Mouse (Mus musculus) forebrain, embryonic 11.5 days (tissue): Measurements from ENCODE around the gene Hnf4a. TPM values are rescaled to one million over a fixed set of nuclear protein-coding genes. Genes with fewer than 3 reads are reported as not detected.

Experiments
- ATAC-seq: fragments of 200-750 bp; cut with Nextera tagmentation; replicated peaks from 2 replicates; pipeline ENCODE4 v1.8.0; 2017; ENCODE audit warnings: moderate TSS enrichment; ENCODE audit not compliant: low FRiP score
- DNase-seq: peaks from one replicate; pipeline ENCODE4 v3.0.0-alpha.2; 2017; ENCODE audit warnings: low spot score
- H3K27ac ChIP-seq: fragments of 300-500 bp; sonication (generic); 2 replicates; pipeline ENCODE4 v1.5.1; 2014; ENCODE audit warnings: low read depth, low read length
- H3K27me3 ChIP-seq: fragments of 300-500 bp; sonication (generic); 2 replicates; pipeline ENCODE4 v1.6.1; 2014; ENCODE audit warnings: mild to moderate bottlenecking, low read length, mixed read lengths; ENCODE audit not compliant: control insufficient read depth, insufficient read depth
- H3K36me3 ChIP-seq: fragments of 300-500 bp; sonication (generic); 2 replicates; pipeline ENCODE4 v1.6.1; 2014; ENCODE audit warnings: mild to moderate bottlenecking, low read length, moderate library complexity, mixed read lengths; ENCODE audit not compliant: control insufficient read depth, insufficient read depth
- H3K4me1 ChIP-seq: fragments of 300-500 bp; sonication (generic); replicated peaks from 2 replicates; pipeline ENCODE4 v1.6.1; 2014; ENCODE audit warnings: low read length, mixed read lengths; ENCODE audit not compliant: control insufficient read depth, insufficient read depth
- H3K4me2 ChIP-seq: fragments of 300-500 bp; sonication (generic); 2 replicates; pipeline ENCODE4 v1.6.1; 2014; ENCODE audit warnings: low read depth, mild to moderate bottlenecking, low read length, moderate library complexity, mixed read lengths; ENCODE audit not compliant: severe bottlenecking
- H3K4me3 ChIP-seq: fragments of 300-500 bp; sonication (generic); 2 replicates; pipeline ENCODE4 v1.5.1; 2014; ENCODE audit warnings: low read depth, low read length
- H3K9ac ChIP-seq: fragments of 300-500 bp; sonication (generic); 2 replicates; pipeline ENCODE4 v1.6.1; 2014; ENCODE audit warnings: low read length
- H3K9me3 ChIP-seq: fragments of 300-500 bp; sonication (generic); 2 replicates; pipeline ENCODE4 v1.6.1; 2016; ENCODE audit warnings: low read length, mixed read lengths; ENCODE audit not compliant: control insufficient read depth
- WGBS: fragments of 180-500 bp; shearing (Covaris S2); extraction: QIAGEN DNeasy Blood & Tissue Kit; methylation state at CpG from one replicate; pipeline ENCODE4 v1.1.7; 2014; 5-methylcytosine and 5-hydroxymethylcytosine counted together
- polyA plus RNA-seq: library from polyadenylated mRNA; unstranded; fragments of >200 nt; fragmentation: Nextera tagmentation; extraction: Ambion mirVana; gene quantifications from 2 replicates; pipeline ENCODE4 v1.2.1, GENCODE M21; 2014

Hnf4a gene
- polyA plus RNA-seq, 1 experiment from 2014 or later: not detected

DNA sequence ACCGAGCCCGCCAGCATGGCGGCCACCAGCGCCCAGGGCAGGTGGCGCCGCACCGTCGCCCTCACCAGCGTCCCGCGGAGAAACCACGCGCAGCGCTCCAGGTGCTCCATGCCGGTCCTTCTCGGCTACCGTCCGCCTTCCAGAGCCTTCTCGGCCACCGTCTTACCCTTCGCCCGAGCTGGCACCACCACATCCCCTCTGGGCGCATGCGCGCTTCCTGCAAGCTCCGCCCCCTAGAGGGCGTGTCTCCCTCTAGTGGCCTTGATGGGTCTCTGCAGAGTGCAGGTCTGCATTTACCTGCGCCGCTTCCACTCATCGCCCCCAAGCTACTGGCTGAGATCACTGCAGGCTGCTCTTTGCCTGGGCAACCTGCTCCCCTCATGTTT is 34.1 kb upstream of the Hnf4a start, which contains the start of gene Fitm2:
TSS of gene Fitm2 (minus strand) at position 164 of the 386 bp plus-strand sequence.
- H3K4me3 ChIP-seq: peak within 1 kb of the TSS; percentile 80
- DNase-seq (peak; percentile 99), ATAC-seq (peak; percentile 94)
- no peaks in the 10 kb centered on the region for H3K27me3 ChIP-seq
- H3K9ac ChIP-seq: peak within 1 kb of the TSS; percentile 84
- H3K9me3 ChIP-seq: no peaks in the 10 kb centered on the region
- H3K36me3 ChIP-seq: peaks cover 2% of the 10 kb centered on the region; the same call in 1 of the 2 replicates
- WGBS: under 1% methylated on average over 27 of the region's 30 CpGs
- H3K4me1 ChIP-seq: peaks cover 6% of the 10 kb centered on the region; the same call in 1 of the 2 replicates
- H3K4me2 ChIP-seq: peak within 1 kb of the TSS; percentile 83
- no peak within 1 kb of the TSS for H3K27ac ChIP-seq

GRCm38 (mm10) chr2:163480191-163480825 is 26.3 kb upstream of the Hnf4a start:
- Histone ChIP-seq H3K9me3 (no peaks in the 10 kb centered on the region), H3K9ac (no peak overlapping the region), H3K27ac (no peak overlapping the region), H3K4me3 (no peak overlapping the region), H3K27me3 (peaks cover 7% of the 10 kb centered on the region), H3K4me2 (0 out of 2 replicates have a peak overlapping the region, but pooled peaks have one; percentile 2), H3K4me1 (peaks cover 5% of the 10 kb centered on the region), H3K36me3 (no peaks in the 10 kb centered on the region)
- no peak for DNase-seq
- WGBS: 47% methylated on average over 18 of the region's 18 CpGs
- ATAC-seq: no peak

DNA sequence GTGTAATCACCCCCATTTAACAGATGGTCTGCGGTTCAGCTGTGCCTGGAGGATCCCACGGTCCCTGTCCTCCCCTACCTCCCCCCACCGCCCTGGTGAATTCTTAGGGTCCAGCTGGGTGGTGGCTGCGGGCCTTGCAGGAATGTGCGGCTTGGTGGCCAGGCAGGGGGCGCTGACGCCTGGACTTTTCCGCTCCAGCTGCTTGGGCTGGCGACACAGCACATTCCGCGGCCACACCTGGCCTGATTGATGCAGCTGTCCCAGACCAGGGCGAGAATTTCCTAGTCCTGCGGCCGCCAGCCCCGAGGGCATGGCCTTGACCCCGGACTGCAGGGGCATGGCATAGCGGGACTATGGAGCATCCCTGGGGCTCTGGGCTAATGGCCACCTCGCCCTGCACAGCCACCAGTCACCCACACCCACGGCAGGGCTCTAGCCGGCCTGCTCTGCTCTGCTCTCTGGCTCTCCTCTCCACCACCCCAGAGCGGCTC is 25.0 kb upstream of the Hnf4a start:
- peak overlapping the region; percentile 14 for H3K4me3 ChIP-seq
- under 1% methylated on average over 21 of the region's 21 CpGs for WGBS
- H3K27ac ChIP-seq: no peak overlapping the region
- no peaks in the 10 kb centered on the region for H3K36me3 ChIP-seq
- H3K27me3 ChIP-seq: peaks cover 7% of the 10 kb centered on the region
- no peaks in the 10 kb centered on the region for H3K9me3 ChIP-seq
- peak overlapping the region; percentile 35 for H3K9ac ChIP-seq
- peak overlapping the region; percentile 55 for H3K4me2 ChIP-seq
- no peak for ATAC-seq
- peak; percentile 68 for DNase-seq
- peaks cover 5% of the 10 kb centered on the region for H3K4me1 ChIP-seq

GRCm38 (mm10) chr2:163487360-163487759 is 19.2 kb upstream of the Hnf4a start:
- Histone ChIP-seq H3K9ac (no peak overlapping the region), H3K4me1 (no peaks in the 10 kb centered on the region), H3K4me2 (no peak overlapping the region), H3K4me3 (no peak overlapping the region), H3K27me3 (peaks cover 2% of the 10 kb centered on the region), H3K27ac (no peak overlapping the region), H3K36me3 (no peaks in the 10 kb centered on the region), H3K9me3 (no peaks in the 10 kb centered on the region)
- ATAC-seq (no peak), DNase-seq (no peak)
- WGBS: 91% methylated on average over 3 of the region's 3 CpGs

- Histone ChIP-seq H3K4me1 (peaks cover 2% of the 10 kb centered on the region; the same call in 1 of the 2 replicates), H3K4me2 (no peak overlapping the region), H3K27ac (no peak overlapping the region), H3K4me3 (no peak overlapping the region), H3K27me3 (no peaks in the 10 kb centered on the region), H3K9ac (no peak overlapping the region), H3K9me3 (no peaks in the 10 kb centered on the region), H3K36me3 (no peaks in the 10 kb centered on the region)
- DNase-seq (no peak), ATAC-seq (no peak)
- WGBS: 60% methylated on average over 5 of the region's 5 CpGs
Observed at GRCm38 (mm10) chr2:163489725-163490291, 16.8 kb upstream of the Hnf4a start.

DNA sequence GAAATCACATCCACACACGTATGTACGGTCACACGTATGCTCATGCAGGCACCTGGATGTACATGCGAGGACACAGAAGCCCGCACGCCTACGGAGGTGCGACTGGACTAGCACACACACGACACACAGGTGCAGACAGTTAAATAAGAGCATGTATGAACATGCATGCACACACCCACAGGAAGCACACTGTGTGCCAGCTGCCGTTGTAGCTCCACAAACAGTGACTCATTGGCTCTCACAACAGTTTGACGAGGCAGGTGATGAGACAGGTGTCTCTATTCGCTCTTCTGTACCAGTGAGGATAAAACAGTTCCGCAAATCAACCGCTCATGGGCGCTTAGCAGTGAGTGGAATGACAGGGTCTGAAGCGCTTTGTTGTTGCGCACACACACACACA is 16.0 kb upstream of the Hnf4a start:
- H3K27ac ChIP-seq: no peak overlapping the region
- 94% methylated on average over 17 of the region's 17 CpGs for WGBS
- ATAC-seq: no peak

GRCm38 (mm10) chr2:163491351-163491750 is 15.3 kb upstream of the Hnf4a start:
- Histone ChIP-seq H3K36me3 (no peaks in the 10 kb centered on the region), H3K4me1 (peaks cover 2% of the 10 kb centered on the region; the same call in 1 of the 2 replicates), H3K27ac (no peak overlapping the region), H3K4me3 (no peak overlapping the region), H3K9me3 (no peaks in the 10 kb centered on the region), H3K27me3 (no peaks in the 10 kb centered on the region), H3K4me2 (no peak overlapping the region), H3K9ac (no peak overlapping the region)
- ATAC-seq (no peak), DNase-seq (no peak)
- 70% methylated on average over 7 of the region's 7 CpGs for WGBS

More for the DNA sequence above, 16.0 kb upstream of the Hnf4a start:
- H3K4me2 ChIP-seq: no peak overlapping the region
- H3K36me3 ChIP-seq: no peaks in the 10 kb centered on the region
- no peak overlapping the region for H3K4me3 ChIP-seq
- no peak overlapping the region for H3K9ac ChIP-seq
- H3K9me3 ChIP-seq: no peaks in the 10 kb centered on the region
- no peak for DNase-seq
- no peaks in the 10 kb centered on the region for H3K27me3 ChIP-seq
- H3K4me1 ChIP-seq: peaks cover 2% of the 10 kb centered on the region; the same call in 1 of the 2 replicates

DNA sequence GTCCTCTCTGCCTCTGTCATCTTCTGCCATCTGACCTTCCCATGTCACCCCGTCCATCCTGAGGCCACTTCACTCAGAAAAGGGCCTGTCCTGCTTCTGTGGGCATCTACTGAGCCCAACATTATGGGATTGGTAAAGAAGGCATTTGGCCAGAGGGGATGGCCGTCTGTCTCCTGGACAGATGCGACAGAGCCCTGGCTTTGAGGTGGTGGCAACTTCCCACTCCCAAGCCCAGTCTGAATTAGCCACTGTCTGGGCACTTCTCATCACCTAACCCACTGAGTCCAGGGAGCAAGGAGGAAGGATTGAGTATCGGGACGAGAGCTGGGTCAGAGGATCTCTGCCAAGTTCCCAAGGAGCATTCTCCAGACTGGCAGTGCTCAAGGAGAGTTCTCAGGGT is 14.6 kb upstream of the Hnf4a start, which contains the start of gene R3hdml:
TSS of gene R3hdml (plus strand) at position 301 of the 400 bp plus-strand sequence.
- DNase-seq: no peak
- no peaks in the 10 kb centered on the region for H3K27me3 ChIP-seq
- no peak within 1 kb of the TSS for H3K4me3 ChIP-seq
- H3K36me3 ChIP-seq: no peaks in the 10 kb centered on the region
- WGBS: 77% methylated on average over 5 of the region's 5 CpGs
- peak within 1 kb of the TSS; percentile 12; the same call in 1 of the 2 replicates for H3K9ac ChIP-seq
- peaks cover 2% of the 10 kb centered on the region; the same call in 1 of the 2 replicates for H3K4me1 ChIP-seq
- no peaks in the 10 kb centered on the region for H3K9me3 ChIP-seq
- H3K27ac ChIP-seq: no peak within 1 kb of the TSS
- ATAC-seq: no peak
- H3K4me2 ChIP-seq: no peak within 1 kb of the TSS
